Mouse (Mus musculus): ENCODE data around the gene Kcnh1.
A peak's percentile ranks its signal among the peaks of the same experiment; 100 is the strongest.

- TF ChIP-seq CTCF (IDR thresholded peaks at IDR 0.05; ENCODE audit: low read depth, low read length) (no peak), EP300 (IDR thresholded peaks at IDR 0.05; ENCODE audit: insufficient read depth, low read depth, low read length) (peak; percentile 93), POLR2A (IDR thresholded peaks at IDR 0.05; ENCODE audit: insufficient read depth, low read length) (no peak)
These were observed 259.2 kb downstream of the Kcnh1 start for GRCm38 (mm10) chr1:192449572-192450351.

Measured in ES-Bruce4 (cell line).